In the genomic region with DNA sequence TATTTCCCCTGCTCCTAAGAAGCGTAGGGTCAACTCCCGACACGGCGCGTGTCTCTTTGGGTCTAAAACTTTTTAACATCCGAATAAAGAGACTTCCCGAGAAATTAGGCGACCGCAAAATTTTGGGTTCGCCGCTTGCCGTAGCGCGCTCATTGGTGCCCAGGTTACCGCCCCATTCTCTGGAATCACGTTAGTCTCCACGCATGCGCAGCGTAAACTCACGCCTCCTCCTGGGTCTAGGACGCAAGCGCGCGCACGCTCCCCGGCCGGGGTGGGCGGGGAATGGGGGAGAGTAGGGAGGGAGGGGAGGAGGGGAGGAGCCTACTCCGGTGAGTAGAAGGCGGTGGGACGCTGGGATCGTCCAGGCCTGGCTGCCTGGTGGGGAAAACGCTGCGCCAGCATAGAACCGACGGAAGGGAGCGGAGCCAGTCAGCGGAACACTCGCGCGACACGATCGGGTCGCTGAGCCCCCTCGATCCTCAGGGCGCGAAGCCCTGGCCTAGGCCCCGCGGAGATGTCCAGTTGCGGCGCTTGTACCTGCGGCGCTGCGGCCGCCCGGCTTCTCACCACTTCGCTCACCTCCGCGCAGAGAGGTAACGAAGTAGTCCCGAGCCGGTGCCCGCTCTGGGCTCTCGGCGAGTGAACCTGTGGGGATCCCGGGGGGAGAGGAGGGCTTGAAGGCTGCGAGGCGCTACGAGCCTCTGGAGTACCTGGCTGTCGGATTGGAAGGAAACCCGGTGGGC, we compare ENCODE assay signal across 7 mouse cellular contexts. TPM values are rescaled to one million over a fixed set of nuclear protein-coding genes. Genes with fewer than 3 reads are reported as not detected.
A peak's percentile ranks its signal among the peaks of the same experiment; 100 is the strongest.
DNase-seq lines count a peak whose midpoint lies in the region; ATAC-seq lines count a peak whose summit lies in the region.

A gene (plus strand): TSS at position 288 of the 743 bp plus-strand sequence.

- ATAC-seq in intestine, embryonic 16.5 days: peak; percentile 97
- peak; percentile 96 for ATAC-seq in midbrain, embryonic 11.5 days (ENCODE audit: low FRiP score)

- peak within 1 kb of the TSS; percentile 83 for H3K27ac ChIP-seq in intestine, embryonic 16.5 days (ENCODE audit: low read length)
- H3K27ac ChIP-seq in midbrain, embryonic 11.5 days (ENCODE audit: low read depth, low read length): peak within 1 kb of the TSS; percentile 6; the same call in 1 of the 2 replicates

- under 1% methylated on average over 71 of the region's 71 CpGs for WGBS in intestine, embryonic 16.5 days
- WGBS in midbrain, embryonic 11.5 days: under 1% methylated on average over 71 of the region's 71 CpGs

- H3K9ac ChIP-seq in intestine, embryonic 16.5 days (ENCODE audit: low read depth, low read length): peak within 1 kb of the TSS; percentile 89
- H3K9ac ChIP-seq in midbrain, embryonic 11.5 days (ENCODE audit: low read length): peak within 1 kb of the TSS; percentile 88

- H3K4me1 ChIP-seq in intestine, embryonic 16.5 days (ENCODE audit: control insufficient read depth, insufficient read depth, low read length): 0 out of 2 replicates have a peak, but pooled peaks cover 4% of the 10 kb centered on the region
- H3K4me1 ChIP-seq in midbrain, embryonic 11.5 days (ENCODE audit: control insufficient read depth, insufficient read depth, low read length): peaks cover 8% of the 10 kb centered on the region

- intact Hi-C loops in left cerebral cortex, postnatal 36 days (cut with DNase I): loop anchor here (2.0 to 10.0 kb wide), 2 partner anchors 53 to 259 kb away; a partner anchor contains a TSS

- H3K4me3 ChIP-seq in intestine, embryonic 16.5 days (ENCODE audit: low read length): peak within 1 kb of the TSS; percentile 77
- peak within 1 kb of the TSS; percentile 96 for H3K4me3 ChIP-seq in midbrain, embryonic 11.5 days (ENCODE audit: low read depth, low read length)

- H3K4me2 ChIP-seq in intestine, embryonic 16.5 days (ENCODE audit: low read depth, low read length): peak within 1 kb of the TSS; percentile 85
- peak within 1 kb of the TSS; percentile 92 for H3K4me2 ChIP-seq in midbrain, embryonic 11.5 days

- H3K27me3 ChIP-seq in intestine, embryonic 16.5 days (replicated peaks; ENCODE audit: control insufficient read depth, insufficient read depth, low read length): no peaks in the 10 kb centered on the region
- H3K27me3 ChIP-seq in midbrain, embryonic 11.5 days (ENCODE audit: control insufficient read depth, insufficient read depth, low read length): no peaks in the 10 kb centered on the region

- no peaks in the 10 kb centered on the region for H3K9me3 ChIP-seq in intestine, embryonic 16.5 days (ENCODE audit: control insufficient read depth, low read length)
- no peaks in the 10 kb centered on the region for H3K9me3 ChIP-seq in midbrain, embryonic 11.5 days (ENCODE audit: control insufficient read depth, low read length)

- no peaks in the 10 kb centered on the region for H3K36me3 ChIP-seq in intestine, embryonic 16.5 days (ENCODE audit: control insufficient read depth, insufficient read depth, low read length)
- H3K36me3 ChIP-seq in midbrain, embryonic 11.5 days (ENCODE audit: control insufficient read depth, insufficient read depth, low read length): no peaks in the 10 kb centered on the region

- DNase-seq in adrenal gland, adult 8-10 months: peak; percentile 97
- peak; percentile 99 for DNase-seq in embryo, embryonic 9.5 days (ENCODE audit: extremely low spot score)
- DNase-seq in gastrocnemius, postnatal 4 days (ENCODE audit: low spot score in 2 of 2): peak; percentile 97 to 98
- DNase-seq in left cerebral cortex, postnatal 36 days (ENCODE audit: low spot score in 2 of 2): peak; percentile 98 to 99
- DNase-seq in midbrain, embryonic 11.5 days (ENCODE audit: low spot score, missing footprints): peak; percentile 100
- DNase-seq in skeletal muscle tissue, adult 2 months (ENCODE audit: low read depth, low spot score): peak; percentile 99

RNA-seq across cellular contexts. Expression of the gene that starts here (rescaled TPM):
- 10 to 100 TPM; 54.7 to 71.9 (median 60.7) TPM for total RNA-seq in adrenal gland, adult 8-10 months (2022)
- total RNA-seq in gastrocnemius, postnatal 4 days (2021): 10 to 100 TPM; 53.5 to 59.6 TPM
- 46.6 and 49.7 TPM in 2 replicates for polyA plus RNA-seq in intestine, embryonic 16.5 days (2015; fragmentation: Nextera tagmentation; extraction: Ambion mirVana)
- 10 to 100 TPM; 27.0 to 33.2 TPM for total RNA-seq in left cerebral cortex, postnatal 36 days (2021)
- 45.8 and 54.3 TPM in 2 replicates for polyA plus RNA-seq in midbrain, embryonic 11.5 days (2014; fragmentation: Nextera tagmentation; extraction: Ambion mirVana)

Comparison
In these comparisons a context has a peak if more than half of its experiments do, and no peak if none do; other contexts are left out.
1. Peak in every context shown above with its lines: DNase-seq, ATAC-seq, H3K4me3 ChIP-seq and H3K27ac ChIP-seq.